Mouse (Mus musculus) heart, embryonic 15.5 days (tissue): ENCODE data around the gene Pbx3. TPM values are rescaled to one million over a fixed set of nuclear protein-coding genes. Genes with fewer than 3 reads are reported as not detected.

Source experiments
- ATAC-seq: fragments of 200-750 bp; cut with Nextera tagmentation; replicated peaks from 2 replicates; pipeline ENCODE4 v1.8.0; 2017; ENCODE audit warnings: low read depth, moderate TSS enrichment; ENCODE audit not compliant: insufficient number of reproducible peaks, insufficient read depth, low FRiP score
- H3K27ac ChIP-seq: fragments of 300-500 bp; sonication (generic); 2 replicates; pipeline ENCODE4 v1.5.1; 2015; ENCODE audit warnings: mild to moderate bottlenecking, inconsistent platforms
- H3K27me3 ChIP-seq: fragments of 300-500 bp; sonication (generic); 2 replicates; pipeline ENCODE4 v1.6.1; 2015; ENCODE audit warnings: inconsistent platforms
- H3K36me3 ChIP-seq: fragments of 300-500 bp; sonication (generic); 2 replicates; pipeline ENCODE4 v1.6.1; 2015; ENCODE audit warnings: mild to moderate bottlenecking, inconsistent platforms
- H3K4me1 ChIP-seq: fragments of 300-500 bp; sonication (generic); replicated peaks from 2 replicates; pipeline ENCODE4 v1.6.1; 2015; ENCODE audit warnings: inconsistent platforms
- H3K4me2 ChIP-seq: fragments of 300-500 bp; sonication (generic); 2 replicates; pipeline ENCODE4 v1.6.1; 2015; ENCODE audit warnings: inconsistent platforms, mild to moderate bottlenecking, moderate library complexity
- H3K4me3 ChIP-seq: fragments of 300-500 bp; sonication (generic); 2 replicates; pipeline ENCODE4 v1.5.1; 2015; ENCODE audit warnings: mild to moderate bottlenecking, inconsistent platforms
- H3K9ac ChIP-seq: fragments of 300-500 bp; sonication (generic); 2 replicates; pipeline ENCODE4 v1.6.1; 2015; ENCODE audit warnings: mild to moderate bottlenecking, inconsistent platforms
- H3K9me3 ChIP-seq: fragments of 300-500 bp; sonication (generic); replicated peaks from 2 replicates; pipeline ENCODE4 v1.6.1; 2016; ENCODE audit warnings: inconsistent platforms
- WGBS: fragments of 180-500 bp; shearing (Covaris S2); methylation state at CpG from one replicate; pipeline ENCODE4 v1.1.7; 2015; ENCODE audit warnings: mixed read lengths; 5-methylcytosine and 5-hydroxymethylcytosine counted together
- polyA plus RNA-seq: library from polyadenylated mRNA; unstranded; fragments of >200 nt; fragmentation: Nextera tagmentation; extraction: Ambion mirVana; gene quantifications from 2 replicates; pipeline ENCODE4 v1.2.1, GENCODE M21; 2015

The Pbx3 gene
- polyA plus RNA-seq, 1 experiment from 2014 or later, result 16.8 TPM

DNA sequence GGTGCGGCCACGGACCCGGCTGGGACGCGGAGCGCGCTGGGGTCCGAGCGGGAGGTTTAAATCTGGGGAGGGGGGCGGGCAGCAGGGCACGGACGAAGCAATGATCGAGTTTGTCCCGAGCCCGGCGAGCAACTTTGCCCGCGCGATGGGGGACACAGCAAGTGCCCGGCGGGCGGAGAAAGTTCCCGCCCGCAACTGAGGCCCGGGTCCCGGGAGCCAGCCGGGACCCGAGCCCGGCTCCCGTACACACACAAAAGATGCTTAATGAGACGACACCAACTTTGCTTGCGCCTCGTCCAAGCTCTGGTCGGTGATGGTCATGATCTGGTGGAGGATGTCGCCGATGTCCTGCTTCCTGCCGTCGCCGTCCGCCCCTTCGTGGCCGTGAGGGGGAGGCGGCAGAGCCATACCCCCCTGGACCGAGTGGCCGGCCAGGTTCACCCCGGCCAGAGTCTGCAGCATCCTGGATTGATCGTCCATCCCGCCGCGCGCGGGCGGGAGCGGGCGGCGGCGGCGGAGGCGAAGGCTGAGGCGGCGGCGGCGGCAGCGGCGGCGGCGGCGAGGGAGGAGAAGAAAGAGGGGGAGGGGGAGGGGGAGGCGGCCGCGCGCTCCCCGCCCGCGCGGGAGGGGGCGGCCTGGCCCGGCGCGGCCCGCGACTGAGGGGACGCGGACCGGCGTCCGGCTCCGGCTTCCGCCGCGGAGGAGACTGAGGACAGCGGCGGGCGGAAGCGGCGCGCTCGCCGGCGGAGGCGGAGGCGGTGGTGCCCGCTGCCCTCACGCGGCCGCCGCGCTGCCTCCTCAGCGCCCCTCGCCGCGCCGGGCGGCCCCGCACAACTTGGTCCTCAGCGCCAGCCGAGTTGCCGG is 1.3 kb downstream of the Pbx3 start:
- ATAC-seq, result peak; percentile 51
- peak overlapping the region; percentile 98 for H3K27ac ChIP-seq
- WGBS, result under 1% methylated on average over 69 of the region's 118 CpGs
- no peaks in the 10 kb centered on the region for H3K9me3 ChIP-seq
- no peaks in the 10 kb centered on the region for H3K36me3 ChIP-seq
- peak overlapping the region; percentile 95 for H3K9ac ChIP-seq
- peak overlapping the region; percentile 94 for H3K4me2 ChIP-seq
- H3K4me1 ChIP-seq, result peaks cover 28% of the 10 kb centered on the region
- no peaks in the 10 kb centered on the region for H3K27me3 ChIP-seq
- H3K4me3 ChIP-seq, result peak overlapping the region; percentile 92

GRCm38 (mm10) chr2:34370725-34371440 is 2.1 kb downstream of the Pbx3 start:
- H3K9me3 ChIP-seq, result no peaks in the 10 kb centered on the region
- no peaks in the 10 kb centered on the region for H3K36me3 ChIP-seq
- peak overlapping the region; percentile 95 for H3K9ac ChIP-seq
- no peak for ATAC-seq
- peaks cover 28% of the 10 kb centered on the region for H3K4me1 ChIP-seq
- H3K27ac ChIP-seq, result peak overlapping the region; percentile 98
- peak overlapping the region; percentile 92 for H3K4me3 ChIP-seq
- peak overlapping the region; percentile 94 for H3K4me2 ChIP-seq
- 1% methylated on average over 42 of the region's 42 CpGs for WGBS
- no peaks in the 10 kb centered on the region for H3K27me3 ChIP-seq

DNA sequence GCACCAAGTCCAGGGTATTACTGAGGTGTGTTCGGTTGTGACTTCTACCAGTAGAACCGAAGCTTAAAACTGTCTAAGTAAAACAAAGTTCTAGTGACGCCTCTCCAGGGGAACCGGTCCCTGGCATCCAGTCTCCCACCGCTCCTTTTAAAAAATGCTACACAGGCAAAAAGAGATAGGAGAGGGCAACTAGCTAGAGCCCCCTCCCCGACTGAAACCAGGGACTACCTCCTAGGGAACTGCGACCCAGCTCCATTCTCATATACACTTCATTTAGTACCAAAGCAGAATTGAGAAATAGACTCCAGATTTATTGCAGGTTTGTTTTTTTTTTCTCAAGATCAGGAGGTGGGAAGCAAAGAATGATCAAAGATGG is 2.6 kb downstream of the Pbx3 start:
- Histone ChIP-seq H3K4me3 (peak overlapping the region; percentile 92), H3K27me3 (no peaks in the 10 kb centered on the region), H3K9ac (peak overlapping the region; percentile 95), H3K9me3 (no peaks in the 10 kb centered on the region), H3K36me3 (no peaks in the 10 kb centered on the region), H3K4me2 (peak overlapping the region; percentile 94), H3K4me1 (peaks cover 28% of the 10 kb centered on the region), H3K27ac (0 out of 2 replicates have a peak overlapping the region, but pooled peaks have one; percentile 4)
- ATAC-seq, result no peak
- WGBS, result 15% methylated on average over 7 of the region's 7 CpGs

DNA sequence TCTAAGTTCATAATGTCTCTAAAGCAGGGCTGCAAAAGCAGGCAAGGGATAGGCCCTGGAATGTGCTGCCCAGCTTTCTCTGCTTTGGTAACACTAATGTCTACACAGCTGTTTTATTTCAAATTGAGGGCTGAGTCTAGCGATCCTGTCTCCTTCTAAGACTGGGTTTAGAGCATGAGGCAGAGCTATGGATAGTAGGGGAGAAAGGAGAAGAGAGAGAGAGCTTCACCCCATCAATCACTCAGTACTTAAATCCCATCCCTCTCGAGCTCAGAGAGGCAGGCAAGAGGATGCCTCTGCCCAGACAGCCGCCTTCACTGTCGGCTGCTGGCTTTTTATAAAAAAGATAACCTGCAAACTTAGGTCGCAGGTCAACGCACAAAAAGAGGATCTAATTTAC is 4.5 kb downstream of the Pbx3 start:
- Histone ChIP-seq H3K36me3 (no peaks in the 10 kb centered on the region), H3K27ac (no peak overlapping the region), H3K4me2 (peak overlapping the region; percentile 7; the same call in 1 of the 2 replicates), H3K9ac (no peak overlapping the region), H3K4me3 (no peak overlapping the region), H3K4me1 (peaks cover 22% of the 10 kb centered on the region), H3K27me3 (no peaks in the 10 kb centered on the region), H3K9me3 (no peaks in the 10 kb centered on the region)
- WGBS, result 25% methylated on average over 6 of the region's 6 CpGs
- ATAC-seq, result no peak

- WGBS, result 82% methylated on average over 2 of the region's 2 CpGs
- H3K27me3 ChIP-seq, result no peaks in the 10 kb centered on the region
These were observed 5.9 kb downstream of the Pbx3 start for GRCm38 (mm10) chr2:34367024-34367423.

DNA sequence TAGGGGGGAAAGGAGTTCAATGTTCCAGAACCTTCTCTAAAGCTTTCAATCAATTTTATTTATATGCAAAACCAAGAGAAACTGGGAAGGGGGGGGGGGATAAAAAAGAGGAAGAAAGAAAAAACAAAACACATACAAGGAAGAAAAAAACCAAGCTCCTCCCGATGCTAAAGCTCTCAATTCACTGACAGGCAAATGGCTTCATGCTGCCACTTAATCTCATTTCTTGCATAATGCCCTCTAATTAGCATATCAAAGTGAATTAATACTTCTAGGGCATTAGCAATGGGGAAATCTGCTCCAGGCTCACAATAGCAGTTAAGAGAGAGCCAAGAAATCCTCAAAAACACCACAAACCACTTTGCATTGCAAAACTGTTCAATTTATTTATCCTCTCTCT is 9.3 kb downstream of the Pbx3 start:
- Histone ChIP-seq H3K4me3 (no peak overlapping the region), H3K27me3 (no peaks in the 10 kb centered on the region), H3K4me1 (peaks cover 21% of the 10 kb centered on the region), H3K9ac (no peak overlapping the region), H3K9me3 (no peaks in the 10 kb centered on the region), H3K27ac (no peak overlapping the region), H3K4me2 (no peak overlapping the region), H3K36me3 (no peaks in the 10 kb centered on the region)
- ATAC-seq, result no peak
- 27% methylated on average over 1 of the region's 1 CpGs for WGBS

More at GRCm38 (mm10) chr2:34367024-34367423, 5.9 kb downstream of the Pbx3 start:
- Histone ChIP-seq H3K4me3 (no peak overlapping the region), H3K9me3 (no peaks in the 10 kb centered on the region), H3K36me3 (no peaks in the 10 kb centered on the region), H3K27ac (no peak overlapping the region), H3K4me2 (no peak overlapping the region), H3K4me1 (peaks cover 14% of the 10 kb centered on the region), H3K9ac (no peak overlapping the region)
- ATAC-seq, result no peak

DNA sequence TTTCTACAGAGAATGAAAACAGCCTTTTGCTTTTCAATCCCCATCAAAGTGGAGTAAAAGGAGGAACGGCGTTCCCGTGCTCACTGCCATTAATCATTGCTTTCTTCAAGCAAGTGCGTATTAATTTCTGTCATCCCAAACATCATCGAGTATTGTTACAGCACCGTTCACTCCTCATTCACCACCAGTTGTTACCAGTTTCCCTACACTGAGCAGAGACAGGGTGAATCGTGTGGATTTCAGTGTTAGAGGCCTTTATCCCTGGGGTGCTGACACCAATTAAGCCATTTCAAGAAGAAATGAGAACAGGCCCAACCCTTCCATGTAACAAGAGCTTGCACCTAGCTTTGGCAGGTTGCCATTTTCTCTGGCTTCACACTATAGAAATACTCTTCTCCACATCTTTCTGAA is 17.1 kb downstream of the Pbx3 start:
- ATAC-seq, result no peak
- no peaks in the 10 kb centered on the region for H3K36me3 ChIP-seq
- H3K4me2 ChIP-seq, result no peak overlapping the region
- WGBS, result 61% methylated on average over 7 of the region's 7 CpGs
- no peak overlapping the region for H3K4me3 ChIP-seq
- H3K9ac ChIP-seq, result no peak overlapping the region
- H3K4me1 ChIP-seq, result peaks cover 30% of the 10 kb centered on the region
- no peak overlapping the region for H3K27ac ChIP-seq
- H3K9me3 ChIP-seq, result no peaks in the 10 kb centered on the region
- H3K27me3 ChIP-seq, result no peaks in the 10 kb centered on the region

DNA sequence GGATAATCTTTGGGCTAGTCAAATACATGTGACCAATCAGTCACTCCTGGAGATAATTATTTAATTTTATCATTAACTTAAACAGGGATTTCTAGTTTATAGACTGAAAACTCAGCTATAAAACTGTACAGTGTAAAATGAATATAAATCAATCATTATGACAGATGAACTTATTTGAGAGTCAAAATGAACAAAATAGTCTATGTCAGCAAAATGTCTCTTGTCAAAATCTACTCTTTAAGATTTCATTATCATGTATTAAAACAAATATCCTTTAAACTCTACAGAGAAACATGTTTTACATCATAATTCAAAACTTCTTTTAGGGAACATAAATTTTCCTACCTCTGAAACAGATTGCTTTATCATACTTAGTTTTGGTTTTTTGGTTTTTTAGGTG is 20.9 kb downstream of the Pbx3 start:
- no peak for ATAC-seq
- Histone ChIP-seq H3K4me3 (no peak overlapping the region), H3K27me3 (no peaks in the 10 kb centered on the region)

DNA sequence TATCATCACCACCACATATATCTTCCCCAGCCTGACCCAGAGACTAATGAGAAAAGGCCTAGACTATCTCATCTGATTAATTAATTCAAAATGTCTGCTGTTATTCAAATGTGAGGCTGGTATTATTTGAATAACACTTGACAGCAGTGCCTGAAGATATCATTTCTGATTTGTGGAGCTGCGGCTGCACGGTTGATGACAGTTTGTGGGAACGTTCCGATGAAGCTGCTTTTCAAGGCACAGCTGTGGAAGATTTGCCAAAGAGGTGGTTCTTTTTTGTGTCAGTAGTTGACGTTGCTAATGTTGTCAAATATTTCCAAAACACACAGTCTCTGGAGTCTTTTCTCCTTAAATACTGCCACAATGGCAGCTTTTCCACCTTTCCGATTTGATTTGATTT is 25.8 kb downstream of the Pbx3 start:
- no peak overlapping the region for H3K4me2 ChIP-seq
- H3K9ac ChIP-seq, result no peak overlapping the region
- no peaks in the 10 kb centered on the region for H3K9me3 ChIP-seq
- ATAC-seq, result no peak
- no peaks in the 10 kb centered on the region for H3K27me3 ChIP-seq
- WGBS, result 72% methylated on average over 6 of the region's 6 CpGs
- H3K4me3 ChIP-seq, result no peak overlapping the region
- H3K27ac ChIP-seq, result no peak overlapping the region
- H3K4me1 ChIP-seq, result no peaks in the 10 kb centered on the region
- no peaks in the 10 kb centered on the region for H3K36me3 ChIP-seq

More for the DNA sequence above, 20.9 kb downstream of the Pbx3 start:
- H3K36me3 ChIP-seq, result no peaks in the 10 kb centered on the region
- no peak overlapping the region for H3K9ac ChIP-seq
- H3K4me1 ChIP-seq, result peaks cover 7% of the 10 kb centered on the region; the same call in 1 of the 2 replicates
- no peaks in the 10 kb centered on the region for H3K9me3 ChIP-seq
- H3K4me2 ChIP-seq, result no peak overlapping the region
- no peak overlapping the region for H3K27ac ChIP-seq

- ATAC-seq, result no peak
- H3K4me1 ChIP-seq, result no peaks in the 10 kb centered on the region
- no peak overlapping the region for H3K4me2 ChIP-seq
- H3K9ac ChIP-seq, result no peak overlapping the region
- no peaks in the 10 kb centered on the region for H3K27me3 ChIP-seq
- H3K4me3 ChIP-seq, result no peak overlapping the region
- no peaks in the 10 kb centered on the region for H3K36me3 ChIP-seq
- no peak overlapping the region for H3K27ac ChIP-seq
- H3K9me3 ChIP-seq, result no peaks in the 10 kb centered on the region
- 76% methylated on average over 1 of the region's 1 CpGs for WGBS
These were observed 74.3 kb downstream of the Pbx3 start for GRCm38 (mm10) chr2:34298664-34299063.

DNA sequence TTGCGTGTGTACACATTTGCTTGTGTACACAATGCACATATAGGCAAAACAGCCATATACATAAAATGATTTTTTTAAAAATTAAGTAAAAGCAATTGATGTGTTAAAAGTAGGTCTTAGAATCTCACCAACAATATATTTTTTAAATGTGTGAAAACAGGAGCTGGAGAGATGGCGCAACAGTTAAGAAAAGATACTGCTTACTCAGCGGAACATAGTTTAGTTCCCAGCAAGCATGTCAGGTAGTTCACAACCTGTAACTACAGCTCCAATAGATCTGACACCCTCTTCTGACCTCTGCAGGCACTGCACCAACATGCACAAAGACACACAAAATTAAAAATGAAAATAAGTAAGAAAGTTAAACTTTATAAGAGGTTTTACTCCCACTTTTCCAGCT is 74.7 kb downstream of the Pbx3 start:
- no peak for ATAC-seq
- H3K9me3 ChIP-seq, result no peaks in the 10 kb centered on the region
- no peaks in the 10 kb centered on the region for H3K4me1 ChIP-seq
- WGBS, result 94% methylated on average over 3 of the region's 3 CpGs
- H3K9ac ChIP-seq, result no peak overlapping the region
- no peak overlapping the region for H3K4me2 ChIP-seq
- H3K27ac ChIP-seq, result no peak overlapping the region
- H3K4me3 ChIP-seq, result no peak overlapping the region
- no peaks in the 10 kb centered on the region for H3K27me3 ChIP-seq
- H3K36me3 ChIP-seq, result no peaks in the 10 kb centered on the region
